Mouse (Mus musculus): ENCODE data around the gene Rhbdd1. TPM values are rescaled to one million over a fixed set of nuclear protein-coding genes. Genes with fewer than 3 reads are reported as not detected.

Gene Rhbdd1
- polyA plus RNA-seq, 1 experiment from 2014 or later: 7.6 TPM

- Histone ChIP-seq H3K4me3 (ENCODE audit: low read depth, low read length) (no peak overlapping the region), H3K4me1 (ENCODE audit: insufficient read depth) (peaks cover 9% of the 10 kb centered on the region), H3K9ac (no peak overlapping the region), H3K36me3 (ENCODE audit: insufficient read depth) (no peaks in the 10 kb centered on the region), H3K27ac (ENCODE audit: low read depth) (no peak overlapping the region), H3K4me2 (no peak overlapping the region), H3K9me3 (ENCODE audit: low read depth, low read length) (no peaks in the 10 kb centered on the region), H3K27me3 (ENCODE audit: insufficient read depth, low read length) (no peaks in the 10 kb centered on the region)
- no peak for DNase-seq
- WGBS: 71% methylated on average over 7 of the region's 7 CpGs
- ATAC-seq (ENCODE audit: insufficient read depth): no peak
- no peak for TF ChIP-seq CTCF (IDR thresholded peaks at IDR 0.05; ENCODE audit: low read depth)
Measured at GRCm38 (mm10) chr1:82364047-82364446, 47.8 kb downstream of the Rhbdd1 start.

GRCm38 (mm10) chr1:82364468-82364867, 48.2 kb downstream of the Rhbdd1 start:
- peaks cover 9% of the 10 kb centered on the region for H3K4me1 ChIP-seq (ENCODE audit: insufficient read depth)
- H3K36me3 ChIP-seq (ENCODE audit: insufficient read depth): no peaks in the 10 kb centered on the region
- no peak for TF ChIP-seq CTCF (IDR thresholded peaks at IDR 0.05; ENCODE audit: low read depth)
- H3K9me3 ChIP-seq (ENCODE audit: low read depth, low read length): no peaks in the 10 kb centered on the region
- WGBS: 61% methylated on average over 6 of the region's 6 CpGs
- H3K4me3 ChIP-seq (ENCODE audit: low read depth, low read length): no peak overlapping the region
- no peak for ATAC-seq (ENCODE audit: insufficient read depth)
- H3K27ac ChIP-seq (ENCODE audit: low read depth): no peak overlapping the region
- no peak for DNase-seq
- H3K27me3 ChIP-seq (ENCODE audit: insufficient read depth, low read length): no peaks in the 10 kb centered on the region
- no peak overlapping the region for H3K4me2 ChIP-seq
- H3K9ac ChIP-seq: no peak overlapping the region

- TF ChIP-seq CTCF (IDR thresholded peaks at IDR 0.05; ENCODE audit: low read depth): peak; percentile 20
- H3K9ac ChIP-seq: no peak overlapping the region
- no peak overlapping the region for H3K4me3 ChIP-seq (ENCODE audit: low read depth, low read length)
- ATAC-seq (ENCODE audit: insufficient read depth) (no peak), DNase-seq (no peak)
- no peaks in the 10 kb centered on the region for H3K36me3 ChIP-seq (ENCODE audit: insufficient read depth)
- H3K9me3 ChIP-seq (ENCODE audit: low read depth, low read length): no peaks in the 10 kb centered on the region
- no peaks in the 10 kb centered on the region for H3K4me1 ChIP-seq (ENCODE audit: insufficient read depth)
- H3K4me2 ChIP-seq: no peak overlapping the region
- WGBS: 76% methylated on average over 5 of the region's 5 CpGs
- H3K27ac ChIP-seq (ENCODE audit: low read depth): no peak overlapping the region
- H3K27me3 ChIP-seq (ENCODE audit: insufficient read depth, low read length): no peaks in the 10 kb centered on the region
Measured at GRCm38 (mm10) chr1:82371636-82372428, 55.6 kb downstream of the Rhbdd1 start.

- no peaks in the 10 kb centered on the region for H3K36me3 ChIP-seq (ENCODE audit: insufficient read depth)
- H3K9ac ChIP-seq: no peak overlapping the region
- no peak for DNase-seq
- H3K9me3 ChIP-seq (ENCODE audit: low read depth, low read length): no peaks in the 10 kb centered on the region
- no peak overlapping the region for H3K27ac ChIP-seq (ENCODE audit: low read depth)
- no peak overlapping the region for H3K4me3 ChIP-seq (ENCODE audit: low read depth, low read length)
- TF ChIP-seq CTCF (IDR thresholded peaks at IDR 0.05; ENCODE audit: low read depth): no peak
- no peak overlapping the region for H3K4me2 ChIP-seq
- no peaks in the 10 kb centered on the region for H3K27me3 ChIP-seq (ENCODE audit: insufficient read depth, low read length)
- WGBS: 94% methylated on average over 8 of the region's 8 CpGs
- no peaks in the 10 kb centered on the region for H3K4me1 ChIP-seq (ENCODE audit: insufficient read depth)
- no peak for ATAC-seq (ENCODE audit: insufficient read depth)
Measured at GRCm38 (mm10) chr1:82373924-82374323, 57.7 kb downstream of the Rhbdd1 start.

- ATAC-seq (ENCODE audit: insufficient read depth) (peak; percentile 77; the same call in 1 of the 2 replicates), DNase-seq (peak; percentile 31)
- Histone ChIP-seq H3K4me3 (ENCODE audit: low read depth, low read length) (no peak overlapping the region), H3K4me2 (no peak overlapping the region), H3K9me3 (ENCODE audit: low read depth, low read length) (no peaks in the 10 kb centered on the region), H3K27me3 (ENCODE audit: insufficient read depth, low read length) (no peaks in the 10 kb centered on the region), H3K27ac (ENCODE audit: low read depth) (no peak overlapping the region), H3K9ac (no peak overlapping the region), H3K36me3 (ENCODE audit: insufficient read depth) (no peaks in the 10 kb centered on the region), H3K4me1 (ENCODE audit: insufficient read depth) (no peaks in the 10 kb centered on the region)
- WGBS: 34% methylated on average over 4 of the region's 4 CpGs
- TF ChIP-seq CTCF (IDR thresholded peaks at IDR 0.05; ENCODE audit: low read depth): no peak
Measured at GRCm38 (mm10) chr1:82374831-82375358, 58.6 kb downstream of the Rhbdd1 start.

- DNase-seq (no peak), ATAC-seq (ENCODE audit: insufficient read depth) (no peak)
- no peaks in the 10 kb centered on the region for H3K9me3 ChIP-seq (ENCODE audit: low read depth, low read length)
- no peak for TF ChIP-seq CTCF (IDR thresholded peaks at IDR 0.05; ENCODE audit: low read depth)
- no peaks in the 10 kb centered on the region for H3K36me3 ChIP-seq (ENCODE audit: insufficient read depth)
- H3K27ac ChIP-seq (ENCODE audit: low read depth): no peak overlapping the region
- no peak overlapping the region for H3K4me2 ChIP-seq
- 46% methylated on average over 3 of the region's 3 CpGs for WGBS
- H3K4me1 ChIP-seq (ENCODE audit: insufficient read depth): no peaks in the 10 kb centered on the region
- no peak overlapping the region for H3K4me3 ChIP-seq (ENCODE audit: low read depth, low read length)
- H3K27me3 ChIP-seq (ENCODE audit: insufficient read depth, low read length): no peaks in the 10 kb centered on the region
- no peak overlapping the region for H3K9ac ChIP-seq
Measured at GRCm38 (mm10) chr1:82375452-82375851, 59.2 kb downstream of the Rhbdd1 start.

GRCm38 (mm10) chr1:82381946-82382345, 65.7 kb downstream of the Rhbdd1 start:
- no peak overlapping the region for H3K9ac ChIP-seq
- H3K9me3 ChIP-seq (ENCODE audit: low read depth, low read length): no peaks in the 10 kb centered on the region
- no peaks in the 10 kb centered on the region; the same call in 1 of the 2 replicates for H3K36me3 ChIP-seq (ENCODE audit: insufficient read depth)
- ATAC-seq (ENCODE audit: insufficient read depth) (no peak), DNase-seq (no peak)
- TF ChIP-seq CTCF (IDR thresholded peaks at IDR 0.05; ENCODE audit: low read depth): peak; percentile 47
- 77% methylated on average over 4 of the region's 4 CpGs for WGBS
- no peak overlapping the region for H3K27ac ChIP-seq (ENCODE audit: low read depth)
- H3K27me3 ChIP-seq (ENCODE audit: insufficient read depth, low read length): no peaks in the 10 kb centered on the region
- H3K4me1 ChIP-seq (ENCODE audit: insufficient read depth): peaks cover 8% of the 10 kb centered on the region
- H3K4me2 ChIP-seq: no peak overlapping the region
- H3K4me3 ChIP-seq (ENCODE audit: low read depth, low read length): no peak overlapping the region

Measured in lung, embryonic 14.5 days (tissue).